ENCODE assay signal across 8 mouse cellular contexts in genomic region chr5:122799379-122800344, GRCm38 (mm10). TPM values are rescaled to one million over a fixed set of nuclear protein-coding genes. Genes with fewer than 3 reads are reported as not detected.
A peak's percentile ranks its signal among the peaks of the same experiment; 100 is the strongest.
DNase-seq lines count a peak whose midpoint lies in the region; ATAC-seq and TF ChIP-seq lines count a peak whose summit lies in the region.

No protein-coding gene starts in this region.

- peak; percentile 2 for ATAC-seq in lung, embryonic 15.5 days (ENCODE audit: borderline replicate concordance, extremely low read depth, low FRiP score, low TSS enrichment)
- no peak for ATAC-seq in intestine, postnatal 0 days

- peaks cover 26% of the 10 kb centered on the region for H3K4me1 ChIP-seq in lung, embryonic 15.5 days
- H3K4me1 ChIP-seq in intestine, postnatal 0 days (replicated peaks; ENCODE audit: control insufficient read depth, insufficient read depth, low read length): 0 out of 2 replicates have a peak, but pooled peaks cover 17% of the 10 kb centered on the region
- peaks cover 22% of the 10 kb centered on the region for H3K4me1 ChIP-seq in olfactory bulb, adult 2 months (ENCODE audit: control insufficient read depth, insufficient read depth, low read length)

- H3K9ac ChIP-seq in lung, embryonic 15.5 days: no peak overlapping the region
- no peak overlapping the region for H3K9ac ChIP-seq in intestine, postnatal 0 days (ENCODE audit: low read depth, low read length)

- no peak for TF ChIP-seq CTCF in intestine, postnatal 0 days (IDR thresholded peaks at IDR 0.05; ENCODE audit: low read depth)
- no peak for TF ChIP-seq CTCF in olfactory bulb, adult 2 months (IDR thresholded peaks at IDR 0.05; ENCODE audit: insufficient read depth, low read depth, low read length)

- DNase-seq in gastrocnemius, postnatal 25 days: peak; percentile 20
- DNase-seq in gastrocnemius, adult 18-20 months (ENCODE audit: low spot score): no peak
- no peak for DNase-seq in lung, postnatal 10 days
- DNase-seq in thymus, postnatal 14 days: no peak
- DNase-seq in frontal cortex, adult 2 months (ENCODE audit: extremely low spot score in 1 of 2, low spot score in 1 of 2): no peak

- 73% methylated on average over 17 of the region's 17 CpGs for WGBS in lung, embryonic 15.5 days
- WGBS in intestine, postnatal 0 days: 71% methylated on average over 17 of the region's 17 CpGs
- 44% methylated on average over 17 of the region's 17 CpGs for WGBS in olfactory bulb, adult 2 months

- no peak overlapping the region for H3K4me2 ChIP-seq in lung, embryonic 15.5 days
- H3K4me2 ChIP-seq in intestine, postnatal 0 days (replicated peaks; ENCODE audit: low read depth): 0 out of 2 replicates have a peak overlapping the region, but pooled peaks have one; percentile 13

- no peaks in the 10 kb centered on the region for H3K9me3 ChIP-seq in lung, embryonic 15.5 days
- no peaks in the 10 kb centered on the region for H3K9me3 ChIP-seq in intestine, postnatal 0 days (ENCODE audit: control insufficient read depth)

- no peak for TF ChIP-seq POLR2A in olfactory bulb, adult 2 months (IDR thresholded peaks at IDR 0.05; ENCODE audit: insufficient read depth, low read depth, low read length)

- no peak overlapping the region for H3K4me3 ChIP-seq in lung, embryonic 15.5 days
- H3K4me3 ChIP-seq in intestine, postnatal 0 days (ENCODE audit: low read depth, low read length): no peak overlapping the region
- no peak overlapping the region for H3K4me3 ChIP-seq in olfactory bulb, adult 2 months (ENCODE audit: insufficient read depth, low read depth, low read length)

- peak overlapping the region; percentile 58 for H3K27ac ChIP-seq in lung, embryonic 15.5 days
- peak overlapping the region; percentile 77 for H3K27ac ChIP-seq in intestine, postnatal 0 days (ENCODE audit: low read depth, low read length)
- 0 out of 2 replicates have a peak overlapping the region, but pooled peaks have one; percentile 7 for H3K27ac ChIP-seq in olfactory bulb, adult 2 months (ENCODE audit: insufficient read depth, low read depth, low read length)

- H3K27me3 ChIP-seq in lung, embryonic 15.5 days: no peaks in the 10 kb centered on the region
- H3K27me3 ChIP-seq in intestine, postnatal 0 days (replicated peaks; ENCODE audit: control insufficient read depth, insufficient read depth, low read length): no peaks in the 10 kb centered on the region

- peaks cover 93% of the 10 kb centered on the region for H3K36me3 ChIP-seq in lung, embryonic 15.5 days
- peaks cover 62% of the 10 kb centered on the region for H3K36me3 ChIP-seq in intestine, postnatal 0 days (ENCODE audit: control insufficient read depth, insufficient read depth)

RNA-seq across cellular contexts. Expression of gene Camkk2, which starts 20.5 kb away (rescaled TPM):
- total RNA-seq in gastrocnemius, postnatal 25 days (2021): 1 to 10 TPM; 4.7 to 7.5 TPM
- total RNA-seq in gastrocnemius, adult 18-20 months (2021): 1 to 10 TPM; 3.0 to 3.9 TPM
- 35.0 and 36.4 TPM in 2 replicates for polyA plus RNA-seq in lung, embryonic 15.5 days (2015; fragmentation: Nextera tagmentation; extraction: Ambion mirVana)
- 11.0 and 13.4 TPM in 2 replicates for polyA plus RNA-seq in intestine, postnatal 0 days (2015; fragmentation: Nextera tagmentation; extraction: Ambion mirVana)
- not detected in 2 replicates for polyA plus RNA-seq in olfactory bulb, adult 2 months (2012; ENCODE audit: insufficient read depth, insufficient read length, low replicate concordance, missing spikeins)
- polyA plus RNA-seq in frontal cortex, adult 2 months (2012; rRNA removed): 193 and 204 TPM in 2 replicates

RNA-seq across cellular contexts. Expression of gene Anapc5, which starts 21.5 kb away (rescaled TPM):
- total RNA-seq in gastrocnemius, postnatal 25 days (2021): 100 to 1,000 TPM; 247 to 262 TPM
- total RNA-seq in gastrocnemius, adult 18-20 months (2021): 100 to 1,000 TPM; 466 to 498 TPM
- polyA plus RNA-seq in lung, embryonic 15.5 days (2015; fragmentation: Nextera tagmentation; extraction: Ambion mirVana): 431 and 432 TPM in 2 replicates
- polyA plus RNA-seq in intestine, postnatal 0 days (2015; fragmentation: Nextera tagmentation; extraction: Ambion mirVana): 134 and 145 TPM in 2 replicates
- polyA plus RNA-seq in olfactory bulb, adult 2 months (2012; ENCODE audit: insufficient read depth, insufficient read length, low replicate concordance, missing spikeins): not detected in 2 replicates
- 399 and 447 TPM in 2 replicates for polyA plus RNA-seq in frontal cortex, adult 2 months (2012; rRNA removed)

RNA-seq across cellular contexts. Expression of gene Rnf34, which starts 50.2 kb away (rescaled TPM):
- total RNA-seq in gastrocnemius, postnatal 25 days (2021): 10 to 100 TPM; 16.9 to 18.7 TPM
- total RNA-seq in gastrocnemius, adult 18-20 months (2021): 10 to 100 TPM; 17.6 to 20.7 TPM
- 30.9 and 31.9 TPM in 2 replicates for polyA plus RNA-seq in lung, embryonic 15.5 days (2015; fragmentation: Nextera tagmentation; extraction: Ambion mirVana)
- 18.3 and 21.0 TPM in 2 replicates for polyA plus RNA-seq in intestine, postnatal 0 days (2015; fragmentation: Nextera tagmentation; extraction: Ambion mirVana)
- not detected in 2 replicates for polyA plus RNA-seq in olfactory bulb, adult 2 months (2012; ENCODE audit: insufficient read depth, insufficient read length, low replicate concordance, missing spikeins)
- polyA plus RNA-seq in frontal cortex, adult 2 months (2012; rRNA removed): 27.5 and 31.7 TPM in 2 replicates

Comparison
In these comparisons a context has a peak if more than half of its experiments do, and no peak if none do; other contexts are left out.
1. H3K27ac ChIP-seq: peak in every context shown above with its lines; median percentile 77 in intestine, postnatal 0 days; 58 in lung, embryonic 15.5 days; 7 in olfactory bulb, adult 2 months.